Mouse (Mus musculus): Measurements from ENCODE around the gene Fkbp14.
A peak's percentile ranks its signal among the peaks of the same experiment; 100 is the strongest.

The Fkbp14 gene

DNA sequence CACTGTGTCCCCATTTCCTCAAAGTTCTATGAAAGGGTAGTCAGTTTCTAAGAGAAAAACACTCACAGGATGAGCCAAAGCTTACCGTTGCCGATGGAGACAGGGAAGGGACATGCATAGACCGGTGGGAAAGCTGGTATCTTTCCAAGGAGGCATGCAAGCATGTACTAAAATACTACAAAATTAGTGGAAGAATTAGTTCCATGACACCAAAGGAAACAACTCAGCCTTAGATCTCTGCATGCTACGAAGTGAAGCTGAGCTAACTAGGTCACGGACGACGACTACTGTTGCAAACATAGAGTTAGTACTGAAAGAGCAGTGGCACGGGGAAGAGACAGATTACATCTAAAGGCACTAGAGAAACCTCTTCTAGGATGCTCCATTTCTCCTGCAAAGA is 10.2 kb downstream of the Fkbp14 start:
- DNase-seq = no peak

GRCm38 (mm10) chr6:54586175-54586574 is 10.9 kb downstream of the Fkbp14 start:
- no peak for DNase-seq

- no peak for DNase-seq
These were observed 23.7 kb downstream of the Fkbp14 start for GRCm38 (mm10) chr6:54573218-54573955.

- no peak for DNase-seq
These were observed 27.3 kb downstream of the Fkbp14 start for GRCm38 (mm10) chr6:54569776-54570175.

- DNase-seq = no peak
These were observed 30.6 kb downstream of the Fkbp14 start for GRCm38 (mm10) chr6:54566546-54566919.

DNA sequence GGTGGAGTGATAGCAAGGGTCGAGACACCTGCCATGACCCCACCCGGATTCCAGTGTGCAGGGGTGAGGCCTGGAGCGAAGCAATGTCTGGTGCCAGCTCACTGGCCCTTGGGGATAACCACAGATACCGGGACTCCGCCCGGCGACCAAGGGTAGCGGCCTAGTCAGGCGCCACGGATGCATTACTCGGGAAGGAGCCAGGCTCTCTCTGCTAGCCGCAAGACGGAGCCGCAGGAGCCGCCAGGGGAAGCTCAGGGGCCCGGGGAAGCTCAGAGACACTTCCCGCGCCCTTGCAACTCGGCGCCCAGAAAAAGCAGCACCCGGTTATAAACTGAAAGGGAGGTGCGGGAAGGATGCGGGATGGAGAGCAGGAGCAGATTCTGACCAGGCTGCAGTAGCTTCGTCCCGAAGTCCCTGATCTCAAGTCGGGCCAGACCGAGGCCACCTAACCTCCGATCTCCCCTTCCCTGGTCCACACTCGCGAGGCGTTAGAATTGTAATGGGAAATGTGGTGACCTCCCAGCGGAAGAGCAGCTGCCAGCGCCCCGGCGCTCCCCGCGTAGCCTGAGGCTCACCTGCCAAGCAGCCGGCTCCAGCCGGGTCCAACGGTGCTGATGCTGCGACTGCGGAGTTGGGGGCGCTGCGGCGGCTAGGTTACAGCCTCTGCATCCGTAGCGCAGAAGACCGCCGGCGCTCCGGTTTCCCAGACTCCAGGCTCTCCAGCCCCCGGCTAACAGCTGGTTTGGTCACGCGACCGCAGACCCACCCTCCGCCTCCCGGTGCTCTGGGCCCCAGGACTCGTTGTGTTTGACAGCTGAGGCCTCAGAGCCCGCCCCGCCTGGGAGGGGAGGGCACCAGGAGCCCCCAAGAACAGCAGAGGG is 31.2 kb downstream of the Fkbp14 start, which contains the start of gene Scrn1:
Scrn1 (minus strand) TSS at position 825 of the 881 bp plus-strand sequence.
- DNase-seq = peak; percentile 77

GRCm38 (mm10) chr6:54565012-54565411 is 32.1 kb downstream of the Fkbp14 start:
- DNase-seq = peak; percentile 52

- DNase-seq = no peak
These were observed 32.6 kb downstream of the Fkbp14 start for GRCm38 (mm10) chr6:54564506-54564991.

GRCm38 (mm10) chr6:54563561-54563960 is 33.5 kb downstream of the Fkbp14 start:
- DNase-seq = no peak

DNA sequence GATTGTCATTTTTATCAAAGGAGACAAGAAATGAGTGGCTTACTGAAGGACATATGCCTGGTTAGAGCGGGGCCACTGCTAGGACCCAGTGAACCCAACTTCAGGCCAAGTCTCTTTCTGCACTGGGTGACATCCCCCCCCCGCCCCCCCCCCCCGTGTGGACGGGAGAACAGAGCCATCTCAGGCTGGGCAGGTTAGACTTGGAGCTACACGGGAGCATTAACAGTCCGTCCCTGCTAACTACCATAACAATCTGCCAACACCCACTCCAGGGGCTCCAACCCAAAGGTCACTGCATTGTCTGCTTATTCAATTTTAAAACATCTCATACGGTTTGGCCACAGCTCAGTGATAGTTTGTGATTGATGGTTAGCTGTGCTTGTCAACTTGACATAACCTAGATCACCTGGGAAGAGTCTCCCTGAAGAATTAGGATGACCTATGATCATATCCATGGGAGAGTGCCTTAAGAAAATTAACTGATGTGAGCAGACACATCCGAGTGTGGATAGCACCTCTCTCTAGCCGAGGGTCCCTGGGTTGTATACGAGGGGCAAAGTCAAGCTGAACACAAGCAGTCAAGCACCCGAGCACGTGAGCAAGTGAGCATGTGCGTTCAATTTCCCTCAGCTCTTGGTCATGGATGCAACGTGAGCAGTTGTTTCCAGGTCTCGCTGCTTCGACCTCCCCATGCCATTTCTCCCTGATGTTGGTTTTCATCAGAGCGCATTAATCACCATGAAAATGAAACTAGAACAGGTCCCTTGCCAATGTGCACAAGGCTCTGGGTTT is 34.9 kb downstream of the Fkbp14 start:
- DNase-seq = no peak

DNA sequence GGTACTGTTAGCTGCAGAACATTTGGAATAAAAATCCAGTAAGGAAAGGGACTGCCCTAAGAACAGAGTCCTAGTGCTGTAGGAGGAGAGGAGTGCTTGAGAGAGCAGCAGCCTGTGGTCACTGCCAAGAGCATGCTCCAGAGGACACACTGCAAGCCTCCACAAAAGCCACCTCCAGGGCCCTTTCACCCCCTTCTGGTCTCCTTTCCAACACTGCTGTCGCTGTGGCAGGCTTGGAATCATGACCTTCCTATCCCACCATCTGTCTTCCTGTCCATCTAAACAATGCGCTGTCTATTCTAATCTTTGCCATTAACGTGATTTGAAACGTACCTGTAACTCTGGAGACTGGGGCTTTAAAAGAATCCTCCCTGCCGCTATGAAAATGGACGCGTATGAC is 38.6 kb downstream of the Fkbp14 start:
- peak; percentile 79 for DNase-seq

- no peak for DNase-seq
These were observed 39.4 kb downstream of the Fkbp14 start for GRCm38 (mm10) chr6:54557671-54558070.

- DNase-seq = no peak
These were observed 41.3 kb downstream of the Fkbp14 start for GRCm38 (mm10) chr6:54555816-54556215.

GRCm38 (mm10) chr6:54554341-54555110 is 42.6 kb downstream of the Fkbp14 start:
- peak; percentile 14 for DNase-seq

GRCm38 (mm10) chr6:54553632-54554031 is 43.5 kb downstream of the Fkbp14 start:
- DNase-seq = peak; percentile 54

- DNase-seq = no peak
These were observed 44.2 kb downstream of the Fkbp14 start for GRCm38 (mm10) chr6:54552721-54553413.

- DNase-seq = peak; percentile 18
These were observed 46.2 kb downstream of the Fkbp14 start for GRCm38 (mm10) chr6:54550801-54551323.

DNA sequence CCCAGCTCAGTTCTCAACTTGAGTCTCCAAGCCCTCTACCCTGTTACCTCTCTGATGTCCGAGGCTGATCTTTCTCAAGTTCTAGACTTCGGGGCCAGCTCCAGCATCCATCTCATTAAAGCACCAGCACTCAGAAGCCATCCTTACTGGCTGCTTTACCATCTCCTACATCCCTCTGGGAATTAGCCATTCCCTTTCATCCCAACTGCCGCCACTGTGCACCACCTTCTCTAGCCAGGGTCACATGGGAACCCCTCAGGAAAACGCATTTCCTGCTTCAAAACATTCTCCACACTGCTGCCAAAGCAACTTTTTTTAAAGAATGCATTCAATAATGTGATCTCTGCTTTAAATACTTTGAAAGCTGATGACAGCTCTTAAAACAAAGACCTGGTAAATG is 47.8 kb downstream of the Fkbp14 start:
- no peak for DNase-seq

- DNase-seq = peak; percentile 79
These were observed 48.6 kb downstream of the Fkbp14 start for GRCm38 (mm10) chr6:54548314-54549019.

DNA sequence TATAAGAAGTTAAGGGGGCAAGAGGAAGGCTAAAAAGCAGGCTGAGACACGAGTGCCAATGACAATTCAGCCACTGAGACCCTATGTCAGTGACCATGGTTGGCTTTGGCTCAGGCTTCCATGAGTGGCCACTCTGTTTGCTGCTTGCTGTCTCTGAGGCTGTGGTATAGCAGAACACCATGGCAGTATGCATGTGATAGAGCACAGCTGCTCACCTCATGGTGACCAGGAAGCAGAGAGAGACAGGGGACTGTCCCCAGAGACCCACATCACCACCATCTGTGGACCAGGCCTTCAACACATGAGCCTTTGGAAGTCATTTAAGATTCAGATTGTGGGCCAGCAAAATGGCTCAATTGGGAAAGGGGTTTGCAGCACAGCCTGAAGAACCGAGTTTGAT is 53.5 kb downstream of the Fkbp14 start:
- no peak for DNase-seq

- no peak for DNase-seq
These were observed 54.3 kb downstream of the Fkbp14 start for GRCm38 (mm10) chr6:54542836-54543235.

Measured in cerebellum, adult 11-12 months (tissue).